Mouse (Mus musculus) hindlimb bud, embryonic 11.5 days (tissue): Measurements from ENCODE around the gene Scn1b.

Experiments
- DNase-seq: peaks from one replicate; pipeline ENCODE4 v3.0.0-alpha.2; 2012; ENCODE audit warnings: low read depth, low spot score; ENCODE audit errors: extremely low spot score

The Scn1b gene

GRCm38 (mm10) chr7:31117465-31117864 is 9.3 kb downstream of the Scn1b start:
- DNase-seq, result no peak

GRCm38 (mm10) chr7:31116721-31117145 is 10.1 kb downstream of the Scn1b start:
- DNase-seq, result no peak

- DNase-seq, result no peak
These were observed 11.2 kb downstream of the Scn1b start for GRCm38 (mm10) chr7:31115587-31116043.

- no peak for DNase-seq
These were observed 11.6 kb downstream of the Scn1b start, which contains the start of gene Hpn for GRCm38 (mm10) chr7:31115182-31115581. TSS of gene Hpn (minus strand) at chr7:31115290.

GRCm38 (mm10) chr7:31114646-31115045 is 12.2 kb downstream of the Scn1b start:
- no peak for DNase-seq

GRCm38 (mm10) chr7:31113800-31114199 is 13.0 kb downstream of the Scn1b start:
- DNase-seq, result no peak

GRCm38 (mm10) chr7:31112036-31112435 is 14.8 kb downstream of the Scn1b start:
- no peak for DNase-seq

GRCm38 (mm10) chr7:31110861-31111385 is 15.9 kb downstream of the Scn1b start:
- no peak for DNase-seq

GRCm38 (mm10) chr7:31109796-31110195 is 17.0 kb downstream of the Scn1b start:
- DNase-seq, result no peak

- DNase-seq, result no peak
These were observed 17.7 kb downstream of the Scn1b start for GRCm38 (mm10) chr7:31109091-31109490.

GRCm38 (mm10) chr7:31107781-31108180 is 19.0 kb downstream of the Scn1b start:
- no peak for DNase-seq

- no peak for DNase-seq
These were observed 20.6 kb downstream of the Scn1b start for GRCm38 (mm10) chr7:31106166-31106565.

GRCm38 (mm10) chr7:31105061-31105768 is 21.6 kb downstream of the Scn1b start:
- no peak for DNase-seq

GRCm38 (mm10) chr7:31100786-31101185 is 26.0 kb downstream of the Scn1b start:
- DNase-seq, result no peak

GRCm38 (mm10) chr7:31099612-31099982 is 27.2 kb downstream of the Scn1b start:
- no peak for DNase-seq

- DNase-seq, result no peak
These were observed 27.8 kb downstream of the Scn1b start for GRCm38 (mm10) chr7:31098697-31099611.

- peak; percentile 73 for DNase-seq
These were observed 29.1 kb downstream of the Scn1b start for GRCm38 (mm10) chr7:31097583-31098248.

- DNase-seq, result no peak
These were observed 29.8 kb downstream of the Scn1b start for GRCm38 (mm10) chr7:31096892-31097564.

GRCm38 (mm10) chr7:31094774-31095501 is 31.9 kb downstream of the Scn1b start:
- no peak for DNase-seq

- DNase-seq, result no peak
These were observed 37.1 kb downstream of the Scn1b start for GRCm38 (mm10) chr7:31089721-31090120.
